Mouse (Mus musculus): Measurements from ENCODE around the gene Btd.
"Not testable (repeated sequence)": the region's sequence is repeated elsewhere in the genome, so short reads cannot be mapped to it uniquely, and the experiment has no call there.

- TF ChIP-seq CTCF (IDR thresholded peaks at IDR 0.05; ENCODE audit: control insufficient read depth, insufficient read depth, insufficient replicate concordance, low read depth, low read length); POLR2A (IDR thresholded peaks at IDR 0.05; ENCODE audit: control insufficient read depth, low read depth, low read length): not testable (repeated sequence)
These were observed 38.2 kb upstream of the Btd start for GRCm38 (mm10) chr14:31602616-31602979.

All from testis, adult 2 months (tissue).